Mouse (Mus musculus) thymus, adult 2 months (tissue): ENCODE measurements around the gene Slc27a4.

ENCODE experiments used
- CTCF ChIP-seq: fragments of 200-500 bp; IDR thresholded peaks from 2 replicates; pipeline ENCODE4 v1.5.1; 2012; ENCODE audit warnings: mild to moderate bottlenecking, control low read depth, low read length, moderate library complexity, borderline replicate concordance; ENCODE audit not compliant: control insufficient read depth, poor library complexity, insufficient read depth; ENCODE audit errors: extremely low read depth
- POLR2A ChIP-seq: fragments of 200-500 bp; IDR thresholded peaks from 2 replicates; pipeline ENCODE4 v1.6.1; 2012; ENCODE audit warnings: mild to moderate bottlenecking, low read length, control low read depth, moderate library complexity; ENCODE audit not compliant: control insufficient read depth, poor library complexity, insufficient read depth; ENCODE audit errors: extremely low read depth

- TF ChIP-seq POLR2A (no peak), CTCF (no peak)
Observed at GRCm38 (mm10) chr2:29844661-29845060, 42.2 kb downstream of the Slc27a4 start.
